Mouse (Mus musculus) small intestine, adult 2 months (tissue): ENCODE data around the gene Osbpl3. TPM values are rescaled to one million over a fixed set of nuclear protein-coding genes. Genes with fewer than 3 reads are reported as not detected.

ENCODE experiments used
- H3K27ac ChIP-seq: fragments of 200-500 bp; 2 replicates; pipeline ENCODE4 v1.5.1; 2012; ENCODE audit warnings: low read depth, low read length, control low read depth, inconsistent platforms; ENCODE audit not compliant: insufficient read depth
- H3K27me3 ChIP-seq: fragments of 200-500 bp; 2 replicates; pipeline ENCODE4 v1.6.1; 2012; ENCODE audit warnings: mild to moderate bottlenecking, moderate library complexity, low read length, inconsistent platforms; ENCODE audit not compliant: control insufficient read depth, insufficient read depth
- H3K36me3 ChIP-seq: fragments of 200-500 bp; 2 replicates; pipeline ENCODE4 v1.6.1; 2012; ENCODE audit warnings: mild to moderate bottlenecking, low read length, control low read depth, inconsistent platforms; ENCODE audit not compliant: control insufficient read depth, insufficient read depth
- H3K4me1 ChIP-seq: fragments of 200-500 bp; 2 replicates; pipeline ENCODE4 v1.6.1; 2012; ENCODE audit warnings: low read length, inconsistent platforms, mixed read lengths; ENCODE audit not compliant: control insufficient read depth, insufficient read depth, insufficient read length
- H3K4me3 ChIP-seq: fragments of 200-500 bp; 2 replicates; pipeline ENCODE4 v1.5.1; 2012; ENCODE audit warnings: low read depth, mild to moderate bottlenecking, control low read depth, inconsistent platforms, low read length, moderate library complexity
- CTCF ChIP-seq: fragments of 200-500 bp; IDR thresholded peaks from 2 replicates; pipeline ENCODE4 v1.5.1; 2012; ENCODE audit warnings: low read depth, mild to moderate bottlenecking, control low read depth, inconsistent platforms, low read length, moderate library complexity, mixed read lengths; ENCODE audit not compliant: insufficient replicate concordance, insufficient read length; ENCODE audit errors: extremely low read depth
- POLR2A ChIP-seq: fragments of 200-500 bp; IDR thresholded peaks from 2 replicates; pipeline ENCODE4 v1.6.1; 2012; ENCODE audit warnings: low read depth, mild to moderate bottlenecking, control low read depth, inconsistent platforms, low read length, moderate library complexity
- WGBS: fragments of 180-500 bp; shearing (Covaris S2); methylation state at CpG from one replicate; pipeline ENCODE4 v1.1.7; 2018; 5-methylcytosine and 5-hydroxymethylcytosine counted together
- polyA plus RNA-seq: library from polyadenylated mRNA; depleted of rRNA; stranded (reverse); fragments of >200 nt; gene quantifications from 2 replicates; pipeline ENCODE4 v1.2.3, GENCODE M21; 2012

The Osbpl3 gene
- polyA plus RNA-seq, 1 experiment: 13.9 TPM

GRCm38 (mm10) chr6:50403524-50403923, 52.5 kb downstream of the Osbpl3 start:
- H3K27ac ChIP-seq: no peak overlapping the region
- no peaks in the 10 kb centered on the region for H3K27me3 ChIP-seq
- WGBS: 89% methylated on average over 4 of the region's 4 CpGs
- H3K4me1 ChIP-seq: peaks cover 16% of the 10 kb centered on the region
- no peak overlapping the region for H3K4me3 ChIP-seq
- TF ChIP-seq POLR2A (no peak), CTCF (no peak)
- peaks cover 2% of the 10 kb centered on the region; the same call in 1 of the 2 replicates for H3K36me3 ChIP-seq

GRCm38 (mm10) chr6:50402872-50403271, 53.1 kb downstream of the Osbpl3 start:
- no peak for TF ChIP-seq CTCF
- TF ChIP-seq POLR2A: no peak
- Histone ChIP-seq H3K36me3 (peaks cover 2% of the 10 kb centered on the region), H3K4me1 (peaks cover 17% of the 10 kb centered on the region), H3K27ac (no peak overlapping the region), H3K27me3 (no peaks in the 10 kb centered on the region), H3K4me3 (no peak overlapping the region)
- 88% methylated on average over 4 of the region's 4 CpGs for WGBS

GRCm38 (mm10) chr6:50400234-50400633, 55.8 kb downstream of the Osbpl3 start:
- 81% methylated on average over 6 of the region's 6 CpGs for WGBS
- no peaks in the 10 kb centered on the region for H3K27me3 ChIP-seq
- no peaks in the 10 kb centered on the region; the same call in 1 of the 2 replicates for H3K36me3 ChIP-seq
- H3K4me1 ChIP-seq: peaks cover 25% of the 10 kb centered on the region
- TF ChIP-seq POLR2A: no peak
- TF ChIP-seq CTCF: no peak
- H3K27ac ChIP-seq: no peak overlapping the region
- H3K4me3 ChIP-seq: no peak overlapping the region

- Histone ChIP-seq H3K27ac (no peak overlapping the region; the same call in 1 of the 2 replicates), H3K36me3 (no peaks in the 10 kb centered on the region; the same call in 1 of the 2 replicates), H3K4me1 (peaks cover 25% of the 10 kb centered on the region), H3K27me3 (no peaks in the 10 kb centered on the region), H3K4me3 (no peak overlapping the region)
- 55% methylated on average over 7 of the region's 7 CpGs for WGBS
- no peak for TF ChIP-seq POLR2A
- TF ChIP-seq CTCF: no peak
Measured at GRCm38 (mm10) chr6:50399427-50400195, 56.4 kb downstream of the Osbpl3 start.

DNA sequence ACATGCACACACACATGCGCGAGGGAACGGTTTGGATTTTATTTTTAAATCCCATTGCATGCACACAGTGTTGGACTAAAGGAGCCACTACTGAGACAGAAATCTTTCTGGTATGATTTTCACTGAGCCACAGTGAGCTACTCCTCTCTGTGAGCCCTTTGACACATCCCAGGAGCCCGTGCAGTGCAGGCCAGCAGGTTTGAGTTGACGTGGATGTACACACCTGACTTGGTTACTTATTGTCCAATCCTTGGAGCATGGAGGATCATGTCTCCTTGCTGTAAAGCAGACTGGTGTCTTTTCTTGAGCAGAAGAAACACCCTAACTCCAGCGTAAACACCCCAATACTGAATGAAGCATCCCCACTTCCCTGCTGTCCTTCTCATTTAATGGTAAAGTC, 57.7 kb downstream of the Osbpl3 start:
- TF ChIP-seq CTCF: no peak
- TF ChIP-seq POLR2A: no peak
- H3K27ac ChIP-seq: no peak overlapping the region
- no peaks in the 10 kb centered on the region; the same call in 1 of the 2 replicates for H3K36me3 ChIP-seq
- no peak overlapping the region for H3K4me3 ChIP-seq
- no peaks in the 10 kb centered on the region for H3K27me3 ChIP-seq
- H3K4me1 ChIP-seq: peaks cover 25% of the 10 kb centered on the region
- 81% methylated on average over 6 of the region's 6 CpGs for whole genome bisulfite sequencing

DNA sequence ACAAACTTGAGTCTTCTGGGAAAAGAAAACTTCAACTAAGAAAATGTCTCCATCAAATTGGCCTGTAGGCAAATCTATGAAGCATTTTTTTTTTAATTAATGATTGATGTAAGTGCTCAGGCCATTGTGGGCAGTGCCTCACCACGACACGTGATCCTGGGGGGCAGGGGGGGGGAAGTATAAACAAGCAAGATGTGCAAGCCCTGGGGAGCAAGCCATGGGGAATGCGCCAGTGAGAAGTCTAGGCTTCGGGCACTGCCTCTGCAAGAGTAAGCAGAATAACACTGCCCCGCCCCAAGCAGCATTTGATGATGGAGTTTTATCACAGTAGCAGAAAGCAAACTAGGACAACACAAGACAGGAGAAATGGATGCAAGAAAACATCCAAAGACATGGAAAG, 58.9 kb downstream of the Osbpl3 start:
- H3K27me3 ChIP-seq: no peaks in the 10 kb centered on the region
- WGBS: 38% methylated on average over 5 of the region's 5 CpGs

DNA sequence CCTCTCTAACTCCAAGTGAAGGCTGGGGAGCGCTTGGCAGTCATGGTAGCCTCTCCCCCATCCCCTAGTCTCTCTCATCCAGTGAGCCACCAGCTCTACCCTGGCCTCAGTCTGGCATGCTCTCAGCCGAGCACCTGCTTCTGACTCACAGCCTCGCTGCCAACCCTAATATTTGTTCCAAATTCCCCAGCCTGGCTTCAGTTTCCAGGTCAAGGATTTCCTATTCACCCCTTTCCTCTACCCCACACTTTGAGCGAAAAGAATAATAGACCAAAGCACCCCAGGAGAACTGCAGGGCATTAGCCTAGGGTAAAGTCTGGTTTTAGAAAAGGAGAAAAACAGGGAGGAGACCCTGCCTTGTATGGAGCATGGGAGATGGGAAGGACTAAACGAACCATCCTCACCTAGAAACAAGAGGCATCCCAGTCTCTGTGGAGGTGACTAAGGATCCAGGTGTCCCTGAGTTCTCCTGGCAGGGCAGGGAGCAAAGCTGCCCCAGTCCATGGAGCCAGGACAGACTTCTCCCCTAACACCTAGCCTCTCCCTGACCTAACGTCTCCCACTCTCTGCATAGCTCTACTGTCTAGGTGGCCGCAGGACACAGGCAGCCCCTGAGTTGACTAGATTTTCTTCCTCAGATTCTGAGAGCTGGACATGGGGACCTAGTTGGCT, 60.2 kb downstream of the Osbpl3 start:
- H3K27me3 ChIP-seq: no peaks in the 10 kb centered on the region
- TF ChIP-seq CTCF (no peak), POLR2A (no peak)
- no peak overlapping the region for H3K4me3 ChIP-seq
- peaks cover 30% of the 10 kb centered on the region for H3K4me1 ChIP-seq
- no peak overlapping the region for H3K27ac ChIP-seq
- 63% methylated on average over 7 of the region's 7 CpGs for WGBS
- H3K36me3 ChIP-seq: no peaks in the 10 kb centered on the region; the same call in 1 of the 2 replicates

More for the DNA sequence above, 58.9 kb downstream of the Osbpl3 start:
- no peak overlapping the region for H3K27ac ChIP-seq
- H3K4me3 ChIP-seq: no peak overlapping the region
- no peaks in the 10 kb centered on the region; the same call in 1 of the 2 replicates for H3K36me3 ChIP-seq
- peaks cover 25% of the 10 kb centered on the region for H3K4me1 ChIP-seq
- TF ChIP-seq CTCF (no peak), POLR2A (no peak)
